Mouse (Mus musculus): ENCODE measurements at regions not wholly inside any gene's neighbourhood (a gene's known extent, or its start where the extent isn't known, plus 50 kb on each side); places are given as distances from the start of the nearest gene placed in this dataset.
A peak's percentile ranks its signal among the peaks of the same experiment; 100 is the strongest.

DNA sequence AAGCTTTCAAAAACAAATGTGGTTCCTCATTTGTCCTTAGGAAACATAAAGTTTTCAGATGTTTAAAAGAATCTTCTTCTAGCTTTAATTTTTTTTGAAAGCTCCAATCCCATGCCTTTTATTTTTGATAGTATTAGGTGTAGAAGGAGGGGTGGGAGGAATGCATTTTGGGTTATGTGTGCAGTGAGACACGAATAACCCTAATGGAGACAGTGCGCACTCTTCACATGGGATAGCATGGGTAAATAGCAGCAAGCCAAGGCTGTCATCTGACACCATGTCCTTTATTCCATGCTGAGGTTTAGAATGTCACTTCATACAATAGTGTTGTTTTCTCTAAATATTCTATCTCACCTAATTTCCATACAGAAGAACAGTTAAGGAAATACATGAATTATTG lies 60.7 kb upstream of the Ifne start:
- no peak for DNase-seq

DNA sequence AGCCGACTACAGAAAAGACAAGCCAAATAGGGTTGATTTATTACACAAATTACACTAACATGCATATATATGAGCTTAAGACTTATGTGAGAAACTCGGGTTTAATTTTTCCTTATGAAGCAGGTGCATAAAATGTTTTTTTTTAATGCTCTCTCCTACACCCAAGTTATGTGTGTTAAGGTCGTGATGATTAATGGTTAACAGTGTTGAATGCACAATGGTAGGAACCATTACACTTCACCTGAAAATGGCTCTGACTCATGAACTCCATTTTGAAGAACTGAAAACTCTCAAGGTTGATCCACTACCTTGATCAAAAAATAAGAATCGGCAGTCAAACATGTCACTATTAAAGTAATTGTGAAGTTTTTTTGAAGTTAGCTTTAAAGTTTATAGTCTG lies 59.4 kb upstream of the Ifne start:
- no peak for DNase-seq

DNA sequence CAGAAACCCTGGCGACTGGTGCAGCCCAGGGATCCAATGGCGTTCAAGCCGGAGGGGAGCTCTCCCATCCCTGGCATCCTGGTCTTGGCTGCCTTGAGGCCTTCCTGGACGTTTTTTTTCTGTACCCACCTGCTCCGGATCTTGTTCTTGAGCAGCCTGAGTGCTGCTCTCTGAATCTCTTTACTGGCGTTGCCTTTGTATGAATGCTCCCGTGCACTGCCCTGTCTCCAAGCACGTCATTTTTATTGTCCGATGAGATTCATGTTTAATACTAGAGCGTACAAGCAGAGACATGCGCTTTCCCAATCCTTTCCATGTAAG lies 58.7 kb upstream of the Ifne start:
- DNase-seq, result no peak

GRCm38 (mm10) chr4:88937866-88938711 lies 58.1 kb upstream of the Ifne start:
- peak; percentile 83 for DNase-seq

- no peak for DNase-seq
Observed at GRCm38 (mm10) chr4:88936976-88937375, 57.0 kb upstream of the Ifne start.

DNA sequence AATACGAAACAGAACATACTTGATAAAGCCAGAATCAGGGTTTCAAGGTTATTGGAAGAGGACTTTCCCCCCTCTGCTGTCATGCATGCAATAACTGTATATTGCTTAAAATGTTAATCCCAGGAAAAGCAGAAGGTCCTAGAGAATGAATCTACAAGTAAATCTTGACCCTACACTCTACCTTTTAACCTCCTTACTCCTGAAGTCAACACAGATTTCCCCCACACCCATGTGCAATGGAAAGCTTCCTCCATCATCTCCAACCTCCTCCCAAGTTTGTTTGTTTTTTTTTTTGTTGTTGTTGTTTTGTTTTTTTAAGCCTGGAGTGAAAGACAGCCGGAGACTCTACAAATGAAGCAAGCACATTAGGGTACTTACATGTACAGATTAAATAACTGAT lies 55.9 kb upstream of the Ifne start:
- no peak for DNase-seq

GRCm38 (mm10) chr4:88935316-88935715 lies 55.3 kb upstream of the Ifne start:
- no peak for DNase-seq

DNA sequence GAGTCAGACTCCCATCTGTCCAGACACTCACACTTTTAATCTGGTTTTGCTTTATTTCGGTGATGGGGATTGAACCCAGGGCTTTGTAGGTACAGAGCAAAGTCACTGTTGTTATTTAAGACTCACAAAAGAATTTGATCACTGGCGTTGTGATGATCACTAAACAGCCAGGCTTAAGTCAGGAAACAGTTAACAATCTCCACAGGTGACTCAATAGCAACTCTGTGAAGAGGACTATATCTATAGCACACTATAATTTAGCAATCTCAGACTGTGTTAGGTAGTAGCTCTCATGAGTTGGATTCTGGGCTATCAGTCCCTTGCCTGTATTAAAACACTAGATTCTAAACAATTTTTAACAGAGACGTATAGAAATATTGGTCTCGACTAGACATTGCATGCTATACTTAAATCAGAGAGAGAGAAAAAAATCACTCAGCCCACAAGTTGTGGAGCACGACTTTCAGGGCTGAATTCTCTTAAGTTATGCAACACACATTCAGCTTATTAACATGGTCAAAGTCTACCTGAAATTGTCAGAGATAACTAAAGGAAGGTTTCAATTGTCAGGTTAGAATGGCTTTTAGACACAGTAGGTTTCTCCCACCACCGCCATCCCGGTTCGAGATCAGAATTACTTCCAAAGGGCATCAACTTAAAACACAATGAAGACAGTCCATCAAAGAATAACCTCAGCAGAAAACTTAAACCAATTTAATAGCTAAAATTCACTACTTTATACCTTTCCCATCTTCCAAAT lies 54.4 kb upstream of the Ifne start:
- no peak for DNase-seq

GRCm38 (mm10) chr4:88931217-88931616 lies 51.2 kb upstream of the Ifne start:
- DNase-seq, result no peak
